Mouse (Mus musculus) cerebellum, postnatal 4 days (tissue): ENCODE data around the gene Otub2.

ENCODE experiments used
- DNase-seq, 2 experiments: peaks; one replicate each; pipeline ENCODE4 v3.0.0; 2022; ENCODE audit warnings: low spot score in 2 of 2, mixed read lengths in 1 of 2

The Otub2 gene

DNA sequence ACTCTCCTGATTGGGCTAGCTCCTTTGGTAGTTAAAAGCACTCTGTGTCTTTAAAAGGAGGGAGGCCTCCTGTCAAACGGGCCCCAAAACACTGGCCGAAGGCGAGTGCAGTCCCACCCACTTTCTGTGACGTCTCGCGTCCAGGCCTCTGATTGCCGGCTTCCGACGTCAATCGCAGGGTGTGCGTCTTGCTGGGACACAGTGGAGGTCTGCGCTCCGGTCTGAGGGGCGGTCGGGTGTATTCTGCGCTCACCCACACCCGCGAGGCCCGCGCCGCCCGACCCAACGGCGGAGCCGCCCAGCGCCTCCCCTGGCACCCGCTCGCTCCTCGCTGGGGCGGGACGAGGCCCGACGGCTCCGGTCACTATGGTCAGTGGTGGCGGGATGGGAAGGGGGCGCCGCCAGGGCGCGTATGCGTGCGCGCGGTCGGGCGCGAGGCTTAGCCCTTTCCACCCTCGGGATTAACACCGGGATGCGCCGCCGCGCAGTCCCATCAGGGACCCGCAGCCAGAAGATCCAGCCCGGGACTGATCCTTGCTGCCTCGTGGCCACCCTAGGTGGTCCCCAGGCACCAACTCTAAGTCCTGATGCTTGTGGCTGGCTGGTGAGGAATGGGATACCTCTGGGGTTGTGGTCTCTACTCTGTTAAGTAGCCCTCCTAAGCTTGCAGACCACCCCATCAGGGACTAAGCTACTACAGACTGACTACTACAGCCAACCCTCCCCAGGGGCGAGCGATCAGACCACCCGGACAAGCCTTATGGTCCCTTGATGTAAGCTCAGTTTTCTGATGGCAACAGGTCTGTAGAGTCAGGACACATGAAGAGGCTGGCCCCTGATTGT, at the start of gene Otub2:
Gene Otub2, plus strand, starts transcription at position 178 of the 843 bp plus-strand sequence.
- peak; percentile 94 to 98 for DNase-seq

DNA sequence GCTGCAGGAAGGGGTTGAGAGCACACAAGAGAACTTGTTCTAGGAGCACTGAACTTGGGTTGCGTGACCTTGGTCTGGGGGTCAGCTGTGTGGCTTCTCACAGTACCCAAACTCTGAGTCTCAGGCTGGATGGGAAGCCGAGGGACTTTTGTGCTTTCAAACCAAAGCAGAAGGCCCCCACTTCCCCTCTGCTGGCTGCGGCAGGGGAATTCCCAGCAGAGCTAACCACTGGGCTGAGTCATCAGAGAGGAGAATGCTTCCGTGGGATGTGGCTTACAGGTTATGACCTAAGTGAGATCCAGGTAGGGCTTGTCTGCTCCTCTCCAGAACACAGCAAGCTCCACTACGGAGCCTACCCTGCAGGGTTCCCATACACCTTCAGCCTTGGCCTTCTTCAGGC, 47.3 kb upstream of the Otub2 start:
- DNase-seq, result no peak

DNA sequence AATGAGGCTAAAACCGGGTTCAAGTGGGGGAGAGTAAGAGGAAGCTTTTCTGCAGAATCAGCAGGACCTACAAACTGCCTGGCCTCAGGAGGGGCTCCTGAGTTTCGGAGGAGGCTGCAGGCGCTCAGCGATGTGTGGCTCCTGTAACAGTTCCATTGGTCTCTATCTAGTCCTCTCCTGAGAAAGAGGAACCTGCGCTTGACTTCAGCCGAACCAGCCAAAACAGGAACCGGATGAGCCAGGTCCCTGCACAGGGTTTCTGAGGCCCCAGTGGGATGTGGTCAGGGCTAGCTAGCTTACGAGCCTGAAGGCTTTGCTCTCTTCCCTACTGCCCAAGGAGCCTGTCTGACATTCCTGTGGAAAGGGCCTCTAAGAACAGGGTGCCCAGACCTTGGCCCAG, 45.0 kb upstream of the Otub2 start:
- no peak for DNase-seq

DNA sequence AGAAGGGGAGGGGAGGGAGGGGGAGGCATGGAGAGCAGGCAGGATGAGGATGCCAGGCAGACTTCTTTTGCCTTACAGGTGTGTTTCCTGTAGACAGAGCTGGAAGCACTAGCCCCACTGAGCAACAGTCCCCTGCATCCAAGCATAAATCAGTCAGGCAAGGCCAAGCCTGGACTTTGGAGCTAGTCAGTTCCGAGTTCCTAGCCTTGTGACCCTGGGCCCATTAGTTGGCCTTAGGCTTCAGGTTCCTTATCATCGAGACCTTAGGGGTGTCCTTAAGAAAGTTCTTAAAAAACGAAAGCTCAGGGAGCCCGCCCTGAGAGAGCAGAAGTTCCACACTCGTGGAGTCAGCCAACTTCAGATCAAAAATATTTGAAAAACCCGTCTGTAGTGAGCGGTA, 43.5 kb upstream of the Otub2 start:
- DNase-seq, result no peak

DNA sequence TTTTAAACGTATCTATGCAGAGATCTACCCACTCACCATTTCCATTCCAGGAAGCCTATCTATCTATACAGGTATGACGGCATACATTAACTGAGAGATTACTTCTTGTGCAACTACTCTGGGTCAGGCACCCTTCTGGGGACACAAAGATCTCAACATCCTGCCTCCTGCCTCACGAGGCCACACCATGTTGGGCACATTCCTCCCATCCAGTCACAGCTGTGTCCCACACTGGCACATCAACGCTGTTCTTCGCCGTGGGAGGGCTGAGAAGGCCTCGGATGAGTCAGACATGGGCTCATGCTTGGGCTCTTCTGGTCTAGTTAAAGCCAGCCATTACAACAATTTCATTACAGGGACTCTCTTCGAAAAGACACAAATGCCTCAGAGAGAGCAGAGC, 41.5 kb upstream of the Otub2 start:
- no peak for DNase-seq

DNA sequence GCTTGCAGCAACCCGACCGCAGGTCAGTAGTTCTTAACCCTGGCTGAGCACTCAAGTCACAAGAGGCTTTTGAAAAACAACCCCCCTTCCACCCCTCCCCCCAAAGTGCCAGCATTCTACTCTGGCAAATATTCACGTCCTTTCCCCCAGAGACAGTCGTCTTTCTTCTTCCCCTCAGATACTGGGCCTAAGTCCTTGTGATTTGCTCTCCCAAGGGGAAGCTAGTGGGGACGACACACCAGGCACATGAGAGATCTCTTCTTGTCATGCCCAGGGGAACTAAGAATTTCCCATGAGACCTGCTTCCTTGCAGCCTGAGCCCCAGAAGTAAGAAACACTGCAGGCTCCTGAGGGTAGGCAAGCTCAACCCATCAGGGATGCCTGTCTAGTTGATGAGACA, 41.1 kb upstream of the Otub2 start:
- no peak for DNase-seq

DNA sequence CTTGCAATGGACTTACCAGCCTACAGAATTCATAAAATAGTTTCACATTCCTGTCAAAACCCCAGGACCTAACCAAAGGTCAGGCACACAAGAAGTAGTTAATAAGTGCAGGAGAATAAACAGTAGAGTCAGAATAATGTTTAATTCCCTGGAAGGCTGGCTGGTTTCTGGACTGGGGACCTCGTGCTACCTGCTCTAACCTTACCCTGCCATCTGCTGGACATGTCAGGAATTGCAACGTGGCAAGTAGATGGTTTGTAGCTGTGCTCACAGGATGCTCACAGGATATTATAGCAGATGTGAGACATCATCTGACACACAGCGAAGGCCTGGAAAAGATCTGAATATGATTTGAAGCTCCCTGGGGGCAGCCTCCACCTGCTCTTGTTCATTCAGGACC, 40.0 kb upstream of the Otub2 start:
- peak; percentile 79 to 86 for DNase-seq

DNA sequence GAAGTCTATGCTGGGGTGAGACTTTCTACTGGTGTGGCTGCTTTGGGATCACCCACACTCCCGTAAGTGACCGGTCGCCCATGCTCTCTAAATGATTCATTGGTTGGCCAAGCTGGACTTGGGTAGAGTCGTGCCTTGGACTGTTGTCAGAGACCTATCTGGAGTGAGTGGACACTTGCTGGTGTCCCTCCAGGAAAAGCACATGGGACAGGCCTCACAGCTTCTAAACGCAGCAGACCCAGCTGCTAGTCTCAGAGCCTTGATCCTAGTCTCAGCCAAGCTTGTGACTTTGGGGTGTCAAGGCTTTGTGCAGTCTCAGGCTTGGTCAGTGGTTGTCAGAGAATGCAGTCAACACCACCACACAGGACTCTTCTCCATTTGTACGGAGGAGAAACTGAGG, 35.7 kb upstream of the Otub2 start:
- DNase-seq, result no peak

DNA sequence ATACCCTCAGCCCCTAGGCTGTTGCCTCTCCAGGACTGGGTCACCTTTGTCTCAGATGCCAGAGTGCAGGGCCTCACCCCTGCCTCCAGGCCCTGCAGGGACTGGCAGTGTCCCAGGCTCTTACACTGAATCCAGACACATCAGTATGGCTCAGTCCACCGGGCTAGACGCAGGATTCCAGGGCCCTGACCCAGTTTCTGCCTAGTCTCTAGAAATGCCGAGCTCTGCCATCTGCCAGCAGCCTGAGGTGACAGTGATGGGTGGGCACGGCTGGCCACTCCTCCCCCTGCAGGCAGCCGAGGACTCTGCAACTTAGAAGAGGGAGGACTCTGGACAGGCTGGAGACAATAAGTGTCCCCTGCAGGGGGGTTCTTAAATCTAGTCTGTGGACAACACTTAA, 34.9 kb upstream of the Otub2 start:
- DNase-seq, result peak; percentile 35 to 58

DNA sequence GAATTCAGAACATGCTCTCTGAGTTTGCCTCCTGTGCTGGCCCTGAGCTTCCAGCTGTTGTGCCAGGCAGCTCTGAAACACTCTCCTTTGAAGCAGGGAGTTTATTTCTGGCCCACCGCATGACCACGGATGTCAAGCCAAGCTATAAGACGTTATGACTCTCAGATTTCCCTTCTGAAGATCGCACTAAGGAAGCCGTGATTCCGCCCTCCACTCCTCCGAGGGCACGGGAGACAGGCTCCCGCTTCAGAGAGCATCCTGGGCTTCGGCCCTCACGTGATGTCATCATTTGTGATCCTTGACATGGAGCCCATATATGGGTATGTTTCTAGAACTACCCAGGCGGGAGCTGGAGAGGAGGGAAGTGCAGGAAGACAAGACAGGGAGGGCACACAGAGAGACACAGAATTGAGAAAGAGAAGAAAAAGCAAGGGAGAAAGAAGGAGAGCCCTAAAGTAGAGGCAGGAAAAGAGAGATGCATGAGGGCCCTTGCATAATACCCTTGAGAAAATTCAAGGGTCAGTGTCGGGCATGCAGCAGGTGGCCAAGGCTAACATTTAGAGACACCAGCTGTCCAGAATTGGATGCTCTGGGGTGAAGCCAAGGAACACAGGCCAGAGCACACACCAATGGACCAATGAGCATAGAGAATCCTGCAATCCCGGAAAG, 32.6 kb upstream of the Otub2 start, which contains the start of gene Asb2:
Gene Asb2, minus strand, starts transcription at position 256 of the 669 bp plus-strand sequence.
- DNase-seq, result no peak

DNA sequence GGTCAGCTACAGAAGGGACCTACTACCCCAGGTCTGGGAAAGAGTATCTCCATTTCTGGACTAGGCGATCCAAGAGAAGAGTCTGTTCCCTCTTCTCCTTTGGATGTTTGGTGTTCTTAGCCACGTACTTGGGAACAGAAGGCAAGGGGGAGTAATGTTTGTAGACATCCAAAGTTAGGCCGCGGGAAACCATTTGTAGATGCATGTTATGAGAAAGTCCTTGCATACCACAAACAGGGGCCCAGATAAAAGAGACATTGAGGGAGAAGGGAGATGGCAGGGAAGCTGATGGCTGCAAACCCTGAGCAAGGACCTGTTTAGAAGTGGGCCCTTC, 32.1 kb upstream of the Otub2 start:
- no peak for DNase-seq

DNA sequence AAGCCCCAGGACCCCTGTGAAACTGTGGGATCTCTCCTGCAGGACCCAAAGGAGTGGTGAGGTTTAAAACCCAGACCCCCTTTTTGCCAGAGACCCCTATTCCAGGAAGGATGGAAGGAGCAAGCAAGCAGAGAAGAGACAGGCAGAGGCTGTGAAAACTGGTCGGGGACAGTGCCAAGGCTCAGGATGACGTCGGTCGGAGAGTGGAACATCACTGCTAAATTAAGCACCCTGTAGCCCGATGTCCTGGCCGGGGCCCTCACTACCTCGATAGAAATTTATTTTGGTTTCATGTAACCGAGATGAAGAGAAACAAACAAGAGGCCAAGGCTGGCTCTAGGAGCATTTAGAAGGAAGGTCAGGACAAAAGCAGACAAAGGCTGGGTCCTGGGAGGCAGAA, 30.3 kb upstream of the Otub2 start:
- DNase-seq, result no peak

DNA sequence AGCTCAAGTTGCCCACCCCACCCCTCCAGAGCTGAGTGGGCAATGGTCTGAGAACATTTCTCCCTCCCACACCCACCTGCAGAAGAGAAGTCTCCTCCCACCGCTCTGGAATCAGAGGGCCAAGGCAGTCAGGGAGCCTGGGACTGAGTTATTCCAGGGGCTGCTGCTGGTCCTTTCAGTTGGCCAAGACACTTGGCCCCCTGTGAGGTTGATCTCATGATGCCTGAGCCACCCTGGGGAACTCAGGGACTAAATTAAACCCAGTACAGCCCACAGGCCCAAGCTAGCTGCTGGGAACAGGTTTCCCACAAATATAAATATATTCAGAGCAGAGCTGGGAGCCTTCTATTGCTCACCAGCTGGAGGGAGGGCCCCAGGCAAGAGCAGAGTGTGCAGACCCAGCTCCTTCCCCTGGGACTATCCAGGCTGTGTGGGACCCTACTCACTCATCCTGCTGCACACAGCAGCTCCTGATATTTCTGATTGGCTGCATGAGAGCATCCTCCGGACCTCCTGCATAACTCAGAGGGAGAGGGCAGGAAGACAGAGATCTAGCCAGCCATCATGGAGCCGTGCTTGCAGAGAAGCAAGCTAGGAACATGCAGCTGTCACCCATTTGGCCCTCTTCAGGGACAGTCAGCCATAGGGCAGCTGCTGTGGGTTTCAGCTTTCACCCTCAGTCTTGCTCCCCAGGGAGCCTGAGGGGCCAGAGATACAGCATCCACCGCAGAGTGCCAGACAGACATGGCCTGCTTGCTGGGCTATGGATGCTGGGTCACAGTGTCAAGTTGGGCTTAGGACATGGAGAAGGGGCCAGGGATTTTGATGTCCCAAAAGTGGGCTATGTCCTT, 29.3 kb upstream of the Otub2 start:
- DNase-seq, result no peak

DNA sequence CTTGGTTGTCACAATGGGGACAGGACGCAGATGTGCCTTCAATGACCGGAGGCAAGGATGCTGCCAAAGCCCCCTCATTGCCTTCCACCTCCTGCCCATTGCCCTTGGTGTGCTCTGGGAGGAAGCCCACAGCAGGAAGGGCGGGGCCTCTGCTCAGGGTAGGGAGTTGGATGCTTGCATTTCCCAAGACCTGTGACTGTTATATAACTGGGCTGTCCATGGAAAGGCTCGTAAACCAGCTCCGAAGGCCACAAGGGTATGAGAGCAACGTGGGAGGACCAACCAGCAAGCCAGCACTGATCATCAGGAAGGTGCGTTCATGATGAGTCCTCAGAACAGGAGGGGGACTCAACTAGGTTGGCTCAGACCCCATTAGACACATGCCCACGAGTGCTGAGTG, 27.7 kb upstream of the Otub2 start:
- DNase-seq, result no peak

DNA sequence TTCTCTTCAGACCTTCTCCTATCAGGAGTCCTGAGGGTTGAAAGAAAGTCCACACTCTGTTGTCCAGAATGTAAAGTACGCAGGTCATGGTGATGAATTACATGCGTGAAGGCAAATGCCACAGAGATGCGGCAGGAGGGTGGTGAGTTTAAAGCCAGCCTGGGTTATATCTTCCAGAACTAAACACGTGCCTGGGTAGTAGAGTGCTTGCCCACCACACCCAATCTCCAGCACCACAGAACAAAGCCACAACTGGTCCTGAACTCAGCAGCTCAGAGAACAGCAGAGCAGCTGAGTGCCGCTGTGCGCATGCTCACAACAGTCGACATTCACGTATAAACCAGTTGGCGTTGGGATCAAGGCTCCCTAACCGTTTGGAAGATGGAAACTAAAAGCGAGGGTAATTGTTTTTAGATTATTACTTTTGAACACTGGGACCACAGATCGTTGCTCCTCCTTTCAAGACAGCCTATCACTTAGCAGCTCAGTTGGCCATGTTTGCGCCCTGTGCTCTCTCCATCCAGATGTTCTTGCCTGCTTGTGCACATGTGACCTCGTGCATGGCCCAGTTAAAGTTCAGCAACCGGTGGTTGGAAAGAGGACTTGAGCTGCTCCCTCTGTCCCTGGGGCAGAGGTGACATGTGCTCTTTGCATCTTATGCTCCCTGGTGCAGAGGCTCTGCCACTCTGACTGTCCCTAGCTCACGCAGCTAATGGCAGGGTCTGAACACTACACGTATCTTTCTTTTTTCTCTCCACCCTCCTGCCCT, 26.8 kb upstream of the Otub2 start:
- DNase-seq, result no peak

DNA sequence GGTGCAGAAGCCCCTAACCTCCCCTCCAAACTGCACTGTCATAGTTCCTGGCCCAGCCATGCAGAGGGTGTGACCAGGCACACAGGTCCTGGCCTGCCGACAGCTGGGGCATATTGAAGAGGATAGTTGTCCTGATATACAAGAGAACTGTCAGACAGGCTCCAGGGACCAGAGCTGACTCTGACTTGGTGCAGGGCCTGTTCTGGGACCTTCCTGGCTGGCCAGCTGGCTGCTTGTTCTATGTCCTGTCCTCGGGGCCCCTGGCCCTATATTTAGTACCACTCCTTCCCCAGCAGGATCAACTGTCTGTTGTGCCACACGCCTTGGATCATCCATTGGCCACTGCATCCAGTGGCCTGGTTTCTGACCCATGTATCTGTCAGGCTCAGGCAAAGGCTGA, 26.1 kb upstream of the Otub2 start:
- DNase-seq, result no peak

DNA sequence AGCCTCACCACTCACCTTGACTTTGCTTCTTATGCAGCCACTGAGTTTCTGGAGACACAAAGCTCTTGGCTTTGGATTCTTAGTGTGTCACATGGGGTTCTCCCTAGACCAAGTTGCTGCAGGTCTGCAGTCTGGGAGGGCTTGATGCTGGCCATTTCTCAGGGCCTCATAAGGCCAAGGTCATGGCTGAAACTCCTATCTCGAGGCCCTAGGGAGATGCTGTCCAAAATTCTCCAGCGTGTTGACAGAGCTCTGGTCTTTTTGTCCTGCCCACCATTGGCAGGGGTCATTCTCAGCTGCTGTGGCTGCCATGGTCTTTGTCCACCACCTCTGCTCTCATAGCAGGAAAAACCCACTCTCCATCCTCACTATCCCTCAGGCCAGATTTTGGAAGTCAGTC, 21.3 kb upstream of the Otub2 start:
- no peak for DNase-seq

DNA sequence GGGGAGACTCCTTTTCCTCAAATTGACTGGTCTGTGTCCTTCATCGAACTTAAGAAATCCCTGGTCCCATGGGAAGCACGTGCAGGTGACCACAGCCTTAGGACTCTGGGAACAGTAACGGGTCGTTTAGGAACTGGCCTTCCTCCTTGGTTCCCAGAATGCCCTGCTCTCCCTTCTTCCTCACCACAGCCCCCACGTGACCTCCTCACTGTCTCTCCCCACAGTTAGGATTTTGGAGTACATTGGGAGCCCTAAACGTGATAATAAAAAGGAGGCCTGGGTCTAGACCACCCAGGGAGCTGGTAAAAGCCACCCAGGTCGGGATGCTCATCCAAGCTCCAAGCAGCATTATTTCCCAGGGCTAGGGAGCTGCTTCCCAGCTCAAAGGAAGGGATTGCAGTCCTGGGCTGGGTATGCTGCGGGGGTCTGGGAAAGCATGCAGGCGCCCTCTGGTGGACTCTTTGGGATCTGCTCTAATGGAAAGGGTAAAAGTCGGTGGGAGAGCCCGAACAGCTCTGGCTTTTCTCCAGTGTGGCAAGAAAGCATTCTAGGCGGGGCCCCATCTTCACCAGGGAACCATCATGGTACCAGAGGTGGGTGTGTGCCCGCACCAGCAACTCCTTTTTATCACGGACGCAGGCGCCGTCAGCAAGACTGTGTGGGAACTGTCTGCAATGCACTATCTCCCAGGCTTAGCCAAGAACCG, 20.7 kb upstream of the Otub2 start:
- DNase-seq, result peak; percentile 87 to 90

DNA sequence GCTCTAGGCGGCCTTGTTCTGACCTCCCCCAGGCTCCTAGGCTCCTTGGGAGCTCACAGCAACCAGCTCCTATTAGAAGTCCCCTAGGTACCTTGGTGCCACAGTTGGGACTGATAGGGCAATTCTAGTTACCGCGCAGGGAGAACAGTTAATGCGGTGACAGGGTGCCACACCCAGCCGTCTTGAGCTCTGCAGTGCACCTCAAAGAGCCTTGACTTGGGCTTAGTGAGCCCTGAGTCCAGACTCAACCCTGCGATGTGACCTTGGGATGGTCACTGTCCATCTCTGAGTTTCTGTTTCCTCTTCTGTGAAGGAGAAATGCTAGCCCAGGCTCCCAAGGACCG, 20.2 kb upstream of the Otub2 start:
- DNase-seq, result no peak

DNA sequence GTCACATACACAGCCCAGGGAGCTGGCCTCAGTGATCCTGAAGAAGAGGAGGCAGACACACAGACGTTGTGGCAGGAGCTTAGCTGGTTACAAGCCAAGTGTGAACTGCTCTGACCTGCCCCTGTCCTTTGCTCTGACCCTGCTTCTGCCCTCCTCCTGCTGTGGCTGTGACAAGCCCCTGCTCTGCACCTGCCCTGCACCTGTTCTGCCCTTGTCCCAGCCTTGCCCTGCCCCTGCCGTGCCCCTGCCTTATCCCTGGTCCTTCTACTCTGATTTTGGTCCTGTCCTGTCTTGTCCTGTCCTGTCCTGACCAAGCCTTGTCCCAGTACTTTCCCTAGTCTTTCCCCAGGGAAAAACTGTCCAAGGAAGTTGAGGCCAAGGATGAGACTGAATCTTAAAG, 19.7 kb upstream of the Otub2 start:
- no peak for DNase-seq

DNA sequence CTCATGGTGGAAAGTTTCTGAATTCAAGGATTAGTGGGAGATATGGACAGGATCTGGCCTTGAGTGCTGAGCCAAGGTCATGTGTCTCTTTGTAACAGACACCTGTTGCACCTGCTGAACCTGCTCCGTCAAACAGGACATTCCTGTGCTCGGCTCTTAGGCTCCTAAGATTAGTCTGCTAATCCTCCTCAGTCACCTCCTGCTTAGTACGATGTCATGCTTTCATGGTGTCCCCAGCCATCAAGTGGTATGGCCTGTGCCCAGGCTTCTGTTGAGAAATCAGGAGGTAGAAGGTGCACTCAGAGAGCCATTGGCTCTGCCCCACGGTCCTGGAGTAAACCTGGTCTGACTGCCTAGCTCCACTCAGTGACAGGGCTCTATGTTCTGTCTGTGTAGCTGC, 17.6 kb upstream of the Otub2 start:
- DNase-seq, result no peak
